Mouse (Mus musculus) 3T3-L1 (cell line): ENCODE data around the gene Herc1.
A peak's percentile ranks its signal among the peaks of the same experiment; 100 is the strongest.
"Not testable (repeated sequence)": the region's sequence is repeated elsewhere in the genome, so short reads cannot be mapped to it uniquely, and the experiment has no call there.

Experiments used
- DNase-seq: peaks from one replicate; pipeline ENCODE4 v3.0.0-alpha.2; 2015; ENCODE audit warnings: low read depth, low spot score

Herc1 gene

GRCm38 (mm10) chr9:66347405-66348035 lies 2.7 kb upstream of the Herc1 start:
- no peak for DNase-seq

GRCm38 (mm10) chr9:66349144-66349859 lies 948 bp upstream of the Herc1 start:
- no peak for DNase-seq

- DNase-seq = peak; percentile 14
Observed at GRCm38 (mm10) chr9:66350788-66351430, 659 bp downstream of the Herc1 start.

GRCm38 (mm10) chr9:66352704-66353103 lies 2.5 kb downstream of the Herc1 start:
- DNase-seq = no peak

GRCm38 (mm10) chr9:66359135-66359534 lies 8.9 kb downstream of the Herc1 start:
- DNase-seq = no peak

GRCm38 (mm10) chr9:66360143-66360690 lies 10.0 kb downstream of the Herc1 start:
- DNase-seq = no peak

- DNase-seq = no peak
Observed at GRCm38 (mm10) chr9:66368890-66369433, 18.7 kb downstream of the Herc1 start.

- no peak for DNase-seq
Observed at GRCm38 (mm10) chr9:66370334-66370733, 20.1 kb downstream of the Herc1 start.

- DNase-seq = no peak
Observed at GRCm38 (mm10) chr9:66370847-66371246, 20.6 kb downstream of the Herc1 start.

- no peak for DNase-seq
Observed at GRCm38 (mm10) chr9:66373432-66373831, 23.2 kb downstream of the Herc1 start.

- no peak for DNase-seq
Observed at GRCm38 (mm10) chr9:66374495-66375478, 24.5 kb downstream of the Herc1 start.

- no peak for DNase-seq
Observed at GRCm38 (mm10) chr9:66383417-66383816, 33.2 kb downstream of the Herc1 start.

GRCm38 (mm10) chr9:66390338-66390737 lies 40.1 kb downstream of the Herc1 start:
- DNase-seq = not testable (repeated sequence)

GRCm38 (mm10) chr9:66393304-66393703 lies 43.1 kb downstream of the Herc1 start:
- no peak for DNase-seq

GRCm38 (mm10) chr9:66423492-66423891 lies 73.2 kb downstream of the Herc1 start:
- DNase-seq = no peak

- no peak for DNase-seq
Observed at GRCm38 (mm10) chr9:66440007-66440406, 89.8 kb downstream of the Herc1 start.

- peak; percentile 27 for DNase-seq
Observed at GRCm38 (mm10) chr9:66448253-66448652, 98.0 kb downstream of the Herc1 start.

GRCm38 (mm10) chr9:66465087-66465486 lies 114.8 kb downstream of the Herc1 start:
- peak; percentile 74 for DNase-seq

GRCm38 (mm10) chr9:66477785-66478184 lies 127.5 kb downstream of the Herc1 start:
- DNase-seq = no peak

GRCm38 (mm10) chr9:66483429-66483828 lies 133.2 kb downstream of the Herc1 start:
- no peak for DNase-seq

- no peak for DNase-seq
Observed at GRCm38 (mm10) chr9:66488786-66489185, 138.5 kb downstream of the Herc1 start.
